9 mouse cellular contexts compared by ENCODE assay signal in the genomic region with DNA sequence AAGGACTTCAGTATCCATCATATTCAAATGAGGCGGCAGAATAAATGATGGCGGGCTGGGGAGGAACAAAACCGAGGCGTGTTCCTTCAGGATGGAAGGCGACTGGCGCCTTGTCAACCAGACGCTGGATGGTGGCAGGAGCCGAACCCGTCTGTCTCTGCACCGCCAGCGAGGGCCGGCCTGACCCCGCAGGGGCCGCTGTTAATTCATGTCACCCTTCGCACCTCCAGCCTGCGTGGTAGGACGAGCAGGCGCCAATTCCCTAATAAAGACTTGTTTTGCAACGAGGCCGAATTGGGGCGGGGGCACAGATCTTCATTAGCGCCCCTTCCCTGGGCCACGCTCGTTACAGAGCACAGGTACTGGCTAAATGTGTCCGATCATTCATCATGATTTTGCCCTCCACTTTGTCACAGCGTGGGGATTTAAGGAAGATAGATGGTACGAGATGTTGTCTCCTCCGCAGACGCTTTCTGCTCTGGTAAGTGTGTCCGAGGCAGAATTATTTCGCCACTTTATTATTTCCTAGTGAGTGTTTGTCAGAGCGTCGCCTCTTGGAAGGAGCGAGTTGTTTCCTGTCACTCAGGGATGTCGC.
A peak's percentile ranks its signal among the peaks of the same experiment; 100 is the strongest.
DNase-seq lines count a peak whose midpoint lies in the region; ATAC-seq and TF ChIP-seq lines count a peak whose summit lies in the region.
"Had no signal": no experiment of that assay in that cellular context is flagged by ENCODE, and none has a peak within 500 bp of the region (broad histone marks: within the 10 kb centered on the region; RNA-seq: fewer than 3 reads in every experiment).

No protein-coding gene starts in this region.

- H3K36me3 ChIP-seq in forebrain, embryonic 10.5 days (replicated peaks) = no peaks in the 10 kb centered on the region
- H3K36me3 ChIP-seq in intestine, embryonic 16.5 days (ENCODE audit: control insufficient read depth, insufficient read depth, low read length) = no peaks in the 10 kb centered on the region
- no peaks in the 10 kb centered on the region for H3K36me3 ChIP-seq in neural tube, embryonic 13.5 days
- H3K36me3 ChIP-seq: liver, embryonic 13.5 days had no signal

- H3K9ac ChIP-seq in intestine, embryonic 16.5 days (ENCODE audit: low read depth, low read length) = peak overlapping the region; percentile 48
- peak overlapping the region; percentile 27; the same call in 1 of the 2 replicates for H3K9ac ChIP-seq in neural tube, embryonic 13.5 days
- H3K9ac ChIP-seq: liver, embryonic 13.5 days had no signal

- H3K4me3 ChIP-seq in layer of hippocampus, adult 2 months = peak overlapping the region; percentile 6; the same call in 1 of the 2 replicates
- peak overlapping the region; percentile 1 for H3K4me3 ChIP-seq in forebrain, embryonic 10.5 days
- peak overlapping the region; percentile 9 for H3K4me3 ChIP-seq in intestine, embryonic 16.5 days (ENCODE audit: low read length)
- H3K4me3 ChIP-seq in neural tube, embryonic 13.5 days = peak overlapping the region; percentile 3; the same call in 1 of the 2 replicates
- H3K4me3 ChIP-seq: liver, embryonic 13.5 days had no signal

- no peaks in the 10 kb centered on the region for H3K9me3 ChIP-seq in forebrain, embryonic 10.5 days
- H3K9me3 ChIP-seq in intestine, embryonic 16.5 days (ENCODE audit: control insufficient read depth, low read length) = no peaks in the 10 kb centered on the region
- no peaks in the 10 kb centered on the region for H3K9me3 ChIP-seq in neural tube, embryonic 13.5 days
- H3K9me3 ChIP-seq: liver, embryonic 13.5 days had no signal

- TF ChIP-seq CTCF in layer of hippocampus, adult 2 months (conservative IDR thresholded peaks at IDR 0.05) = no peak

- DNase-seq in layer of hippocampus, adult 2 months (ENCODE audit: low spot score in 2 of 2) = no peak
- no peak for DNase-seq in layer of hippocampus, adult 8-10 months (ENCODE audit: low spot score in 2 of 2)
- DNase-seq in forebrain, embryonic 10.5 days (ENCODE audit: extremely low spot score, low spot score) = no peak
- DNase-seq in layer of hippocampus, postnatal 10 days (ENCODE audit: low spot score in 2 of 2) = no peak
- no peak for DNase-seq in thymus, postnatal 36 days
- DNase-seq in left cerebral cortex, adult 18-20 months (ENCODE audit: low spot score in 2 of 2) = no peak
- DNase-seq: liver, embryonic 13.5 days had no signal

- H3K27ac ChIP-seq in layer of hippocampus, adult 2 months = no peak overlapping the region
- H3K27ac ChIP-seq in forebrain, embryonic 10.5 days = peak overlapping the region; percentile 25; the same call in 1 of the 2 replicates
- no peak overlapping the region for H3K27ac ChIP-seq in intestine, embryonic 16.5 days (ENCODE audit: low read length)
- H3K27ac ChIP-seq in neural tube, embryonic 13.5 days (replicated peaks) = peak overlapping the region; percentile 65
- H3K27ac ChIP-seq: liver, embryonic 13.5 days had no signal

- WGBS in forebrain, embryonic 10.5 days = 44% methylated on average over 35 of the region's 35 CpGs
- WGBS in intestine, embryonic 16.5 days = 22% methylated on average over 35 of the region's 35 CpGs
- 15% methylated on average over 35 of the region's 35 CpGs for WGBS in neural tube, embryonic 13.5 days

- peak overlapping the region; percentile 37 for H3K4me2 ChIP-seq in intestine, embryonic 16.5 days (ENCODE audit: low read depth, low read length)
- peak overlapping the region; percentile 45 for H3K4me2 ChIP-seq in neural tube, embryonic 13.5 days
- H3K4me2 ChIP-seq: liver, embryonic 13.5 days had no signal

- H3K4me1 ChIP-seq in forebrain, embryonic 10.5 days = peaks cover 36% of the 10 kb centered on the region
- H3K4me1 ChIP-seq in intestine, embryonic 16.5 days (ENCODE audit: control insufficient read depth, insufficient read depth, low read length) = peaks cover 8% of the 10 kb centered on the region
- peaks cover 20% of the 10 kb centered on the region for H3K4me1 ChIP-seq in neural tube, embryonic 13.5 days (replicated peaks)
- H3K4me1 ChIP-seq: liver, embryonic 13.5 days had no signal

- no peak for ATAC-seq in intestine, embryonic 16.5 days
- peak; percentile 33; the same call in 1 of the 2 replicates for ATAC-seq in neural tube, embryonic 13.5 days (ENCODE audit: low read depth)

- peaks cover 42% of the 10 kb centered on the region for H3K27me3 ChIP-seq in forebrain, embryonic 10.5 days (ENCODE audit: poor library complexity, severe bottlenecking)
- peaks cover 7% of the 10 kb centered on the region; the same call in 1 of the 2 replicates for H3K27me3 ChIP-seq in intestine, embryonic 16.5 days (replicated peaks; ENCODE audit: control insufficient read depth, insufficient read depth, low read length)
- peaks cover 13% of the 10 kb centered on the region for H3K27me3 ChIP-seq in neural tube, embryonic 13.5 days

Comparison
In these comparisons a context has a peak if more than half of its experiments do, and no peak if none do; other contexts are left out.
1. H3K27ac ChIP-seq: peak in forebrain, embryonic 10.5 days (single experiment) and neural tube, embryonic 13.5 days (single experiment); none in layer of hippocampus, adult 2 months (single experiment) and intestine, embryonic 16.5 days (single experiment).
2. Peak in every context shown above with its lines, with median percentiles within 50 percentile points of each other: H3K4me3 ChIP-seq.